Mouse (Mus musculus) myocyte (in vitro differentiated cells): ENCODE measurements around the gene Sept11. TPM values are rescaled to one million over a fixed set of nuclear protein-coding genes. Genes with fewer than 3 reads are reported as not detected.

Experiments
- H3K27me3 ChIP-seq: one replicate; pipeline ENCODE4 v1.6.1; 2011; ENCODE audit not compliant: control insufficient read depth, insufficient read depth, insufficient read length
- H3K36me3 ChIP-seq: one replicate; pipeline ENCODE4 v1.6.1; 2011; ENCODE audit not compliant: control insufficient read depth, insufficient read depth
- H3K4me2 ChIP-seq: one replicate; pipeline ENCODE4 v1.6.1; 2011; ENCODE audit warnings: low read depth, control low read depth
- H3K4me3 ChIP-seq: one replicate; pipeline ENCODE4 v1.5.1; 2011; ENCODE audit warnings: mild to moderate bottlenecking, control low read depth, moderate library complexity
- H3K79me2 ChIP-seq: one replicate; pipeline ENCODE4 v1.6.1; 2011; ENCODE audit not compliant: control insufficient read depth, insufficient read depth
- H3ac ChIP-seq: one replicate; pipeline ENCODE4 v1.6.1; 2011; ENCODE audit not compliant: control insufficient read depth, insufficient read length
- CEBPB ChIP-seq: IDR thresholded peaks from 2 replicates; pipeline ENCODE4 v1.6.1; 2011; ENCODE audit warnings: mild to moderate bottlenecking, moderate library complexity; ENCODE audit not compliant: poor library complexity, insufficient read depth, severe bottlenecking
- E2F4 ChIP-seq: IDR thresholded peaks from one replicate; pipeline ENCODE4 v1.6.1; 2011; ENCODE audit warnings: mild to moderate bottlenecking, control low read depth, moderate library complexity; ENCODE audit not compliant: insufficient read depth
- MAX ChIP-seq: IDR thresholded peaks from one replicate; pipeline ENCODE4 v1.6.1; 2011; ENCODE audit warnings: low read depth, mild to moderate bottlenecking, control low read depth
- MYOD1 ChIP-seq, 3 experiments: IDR thresholded peaks; one replicate each; pipeline ENCODE4 v1.6.1; 2011; ENCODE audit warnings: control low read depth in 2 of 3, low read depth in 2 of 3, mild to moderate bottlenecking in 2 of 3, moderate library complexity in 1 of 3; ENCODE audit not compliant: insufficient read length in 2 of 3, control insufficient read depth in 1 of 3
- MYOG ChIP-seq, 3 experiments: IDR thresholded peaks; one replicate each; pipeline ENCODE4 v1.6.1; 2011; ENCODE audit warnings: control low read depth in 2 of 3, low read depth in 2 of 3, mild to moderate bottlenecking in 2 of 3; ENCODE audit not compliant: insufficient read length in 2 of 3, control insufficient read depth in 1 of 3, insufficient read depth in 1 of 3
- POLR2A ChIP-seq: IDR thresholded peaks from one replicate; pipeline ENCODE4 v1.6.1; 2011; ENCODE audit warnings: low read depth, mild to moderate bottlenecking, control low read depth, moderate library complexity; ENCODE audit not compliant: insufficient read length
- POLR2AphosphoS2 ChIP-seq: IDR thresholded peaks from one replicate; pipeline ENCODE4 v1.6.1; 2011; ENCODE audit warnings: low read depth, control low read depth; ENCODE audit not compliant: insufficient read length
- REST ChIP-seq: IDR thresholded peaks from one replicate; pipeline ENCODE4 v1.6.1; 2011; ENCODE audit warnings: mild to moderate bottlenecking, control low read depth, moderate library complexity; ENCODE audit not compliant: insufficient read depth, insufficient read length
- SRF ChIP-seq: IDR thresholded peaks from one replicate; pipeline ENCODE4 v1.6.1; 2011; ENCODE audit warnings: low read depth; ENCODE audit not compliant: control insufficient read depth, insufficient read length
- TCF12 ChIP-seq: IDR thresholded peaks from one replicate; pipeline ENCODE4 v1.6.1; 2011; ENCODE audit warnings: mild to moderate bottlenecking, control low read depth; ENCODE audit not compliant: poor library complexity, insufficient read depth, severe bottlenecking
- TCF3 ChIP-seq: IDR thresholded peaks from one replicate; pipeline ENCODE4 v1.6.1; 2011; ENCODE audit warnings: low read depth, control low read depth; ENCODE audit not compliant: insufficient read length
- USF1 ChIP-seq: IDR thresholded peaks from one replicate; pipeline ENCODE4 v1.6.1; 2011; ENCODE audit warnings: low read depth, mild to moderate bottlenecking, control low read depth, moderate library complexity
- polyA plus RNA-seq: library from polyadenylated mRNA; unstranded; fragments of >200 nt; fragmentation: generic; extraction: Trizol; gene quantifications from one replicate; pipeline ENCODE4 v1.2.1, GENCODE M21; 2012; ENCODE audit warnings: missing spikeins

The Sept11 gene
- polyA plus RNA-seq, 1 experiment: 114 TPM

GRCm38 (mm10) chr5:93163541-93163940 lies 70.3 kb downstream of the Sept11 start:
- Histone ChIP-seq H3ac (no peak overlapping the region), H3K4me2 (no peak overlapping the region), H3K79me2 (no peaks in the 10 kb centered on the region), H3K27me3 (no peaks in the 10 kb centered on the region), H3K4me3 (no peak overlapping the region), H3K36me3 (peaks cover 52% of the 10 kb centered on the region)
- no peak for TF ChIP-seq SRF
- TF ChIP-seq USF1: no peak
- no peak for TF ChIP-seq MAX
- TF ChIP-seq TCF3: no peak
- no peak for TF ChIP-seq CEBPB
- TF ChIP-seq E2F4: no peak
- no peak for TF ChIP-seq TCF12
- no peak for TF ChIP-seq MYOD1 (IDR thresholded peaks at IDR 0.05; ENCODE audit: control insufficient read depth in 1 of 3, insufficient read length in 2 of 3, low read depth in 2 of 3)
- TF ChIP-seq REST: no peak
- TF ChIP-seq POLR2A: no peak
- no peak for TF ChIP-seq MYOG (IDR thresholded peaks at IDR 0.05; ENCODE audit: control insufficient read depth in 1 of 3, insufficient read depth in 1 of 3, insufficient read length in 2 of 3, low read depth in 2 of 3)
- no peak for TF ChIP-seq POLR2AphosphoS2

- H3K79me2 ChIP-seq: no peaks in the 10 kb centered on the region
- peaks cover 54% of the 10 kb centered on the region for H3K36me3 ChIP-seq
- no peak overlapping the region for H3K4me2 ChIP-seq
- H3K27me3 ChIP-seq: no peaks in the 10 kb centered on the region
- no peak overlapping the region for H3ac ChIP-seq
- TF ChIP-seq MYOD1 (IDR thresholded peaks at IDR 0.05; ENCODE audit: control insufficient read depth in 1 of 3, insufficient read length in 2 of 3, low read depth in 2 of 3) (peak in 1 of 3 experiments; percentile 69), CEBPB (peak; percentile 33; the same call in 1 of the 2 replicates), MYOG (IDR thresholded peaks at IDR 0.05; ENCODE audit: control insufficient read depth in 1 of 3, insufficient read depth in 1 of 3, insufficient read length in 2 of 3, low read depth in 2 of 3) (peak in 1 of 3 experiments; percentile 65), REST (no peak)
- H3K4me3 ChIP-seq: no peak overlapping the region
Observed at GRCm38 (mm10) chr5:93167919-93168516, 74.8 kb downstream of the Sept11 start.

GRCm38 (mm10) chr5:93168654-93169053 lies 75.4 kb downstream of the Sept11 start:
- no peaks in the 10 kb centered on the region for H3K27me3 ChIP-seq

GRCm38 (mm10) chr5:93171420-93171819 lies 78.2 kb downstream of the Sept11 start:
- Histone ChIP-seq H3K4me3 (no peak overlapping the region), H3K36me3 (peaks cover 40% of the 10 kb centered on the region), H3K79me2 (no peaks in the 10 kb centered on the region), H3ac (no peak overlapping the region), H3K27me3 (no peaks in the 10 kb centered on the region), H3K4me2 (no peak overlapping the region)
- peak; percentile 12 for TF ChIP-seq POLR2AphosphoS2
- no peak for TF ChIP-seq POLR2A

More at GRCm38 (mm10) chr5:93168654-93169053, 75.4 kb downstream of the Sept11 start:
- Histone ChIP-seq H3K4me2 (no peak overlapping the region), H3ac (no peak overlapping the region), H3K79me2 (no peaks in the 10 kb centered on the region), H3K4me3 (no peak overlapping the region), H3K36me3 (peaks cover 57% of the 10 kb centered on the region)
- TF ChIP-seq CEBPB: no peak
- no peak for TF ChIP-seq MYOG (IDR thresholded peaks at IDR 0.05; ENCODE audit: control insufficient read depth in 1 of 3, insufficient read depth in 1 of 3, insufficient read length in 2 of 3, low read depth in 2 of 3)
- TF ChIP-seq SRF: no peak
- no peak for TF ChIP-seq MYOD1 (IDR thresholded peaks at IDR 0.05; ENCODE audit: control insufficient read depth in 1 of 3, insufficient read length in 2 of 3, low read depth in 2 of 3)
- TF ChIP-seq MAX: no peak
- no peak for TF ChIP-seq TCF3
- no peak for TF ChIP-seq POLR2A
- no peak for TF ChIP-seq POLR2AphosphoS2
- TF ChIP-seq REST: no peak
- TF ChIP-seq TCF12: no peak
- TF ChIP-seq E2F4: no peak
- TF ChIP-seq USF1: no peak

GRCm38 (mm10) chr5:93172536-93172935 lies 79.3 kb downstream of the Sept11 start:
- no peaks in the 10 kb centered on the region for H3K27me3 ChIP-seq
- H3ac ChIP-seq: no peak overlapping the region
- H3K79me2 ChIP-seq: no peaks in the 10 kb centered on the region
- H3K4me3 ChIP-seq: no peak overlapping the region
- TF ChIP-seq E2F4: no peak
- no peak for TF ChIP-seq TCF12
- TF ChIP-seq USF1: no peak
- TF ChIP-seq TCF3: no peak
- TF ChIP-seq POLR2A: no peak
- no peak for TF ChIP-seq MYOD1 (IDR thresholded peaks at IDR 0.05; ENCODE audit: control insufficient read depth in 1 of 3, insufficient read length in 2 of 3, low read depth in 2 of 3)
- TF ChIP-seq REST: no peak
- no peak for TF ChIP-seq CEBPB
- no peak for TF ChIP-seq POLR2AphosphoS2
- no peak for TF ChIP-seq SRF
- no peak for TF ChIP-seq MAX
- no peak for TF ChIP-seq MYOG (IDR thresholded peaks at IDR 0.05; ENCODE audit: control insufficient read depth in 1 of 3, insufficient read depth in 1 of 3, insufficient read length in 2 of 3, low read depth in 2 of 3)
- peaks cover 43% of the 10 kb centered on the region for H3K36me3 ChIP-seq
- no peak overlapping the region for H3K4me2 ChIP-seq
